Mouse (Mus musculus): Measurements from ENCODE around the gene Arap1.

- 0 out of 2 replicates have a peak, but pooled peaks have one; percentile 15 for TF ChIP-seq CTCF (IDR thresholded peaks at IDR 0.05; ENCODE audit: borderline replicate concordance, insufficient read depth, low read length)
- no peak for TF ChIP-seq POLR2A (IDR thresholded peaks at IDR 0.05; ENCODE audit: low read depth, low read length)
These were observed 56.0 kb downstream of the Arap1 start for GRCm38 (mm10) chr7:101403831-101404230.

Measured in embryonic fibroblast, embryonic 13.5 days (primary cell).